Mouse (Mus musculus) hindlimb bud, embryonic 11.5 days (tissue): ENCODE measurements around the gene Cd68.

Source experiments
- DNase-seq: peaks from one replicate; pipeline ENCODE4 v3.0.0-alpha.2; 2012; ENCODE audit warnings: low read depth, low spot score; ENCODE audit errors: extremely low spot score

Cd68 gene

GRCm38 (mm10) chr11:69671726-69672124 lies 5.8 kb upstream of the Cd68 start:
- no peak for DNase-seq

DNA sequence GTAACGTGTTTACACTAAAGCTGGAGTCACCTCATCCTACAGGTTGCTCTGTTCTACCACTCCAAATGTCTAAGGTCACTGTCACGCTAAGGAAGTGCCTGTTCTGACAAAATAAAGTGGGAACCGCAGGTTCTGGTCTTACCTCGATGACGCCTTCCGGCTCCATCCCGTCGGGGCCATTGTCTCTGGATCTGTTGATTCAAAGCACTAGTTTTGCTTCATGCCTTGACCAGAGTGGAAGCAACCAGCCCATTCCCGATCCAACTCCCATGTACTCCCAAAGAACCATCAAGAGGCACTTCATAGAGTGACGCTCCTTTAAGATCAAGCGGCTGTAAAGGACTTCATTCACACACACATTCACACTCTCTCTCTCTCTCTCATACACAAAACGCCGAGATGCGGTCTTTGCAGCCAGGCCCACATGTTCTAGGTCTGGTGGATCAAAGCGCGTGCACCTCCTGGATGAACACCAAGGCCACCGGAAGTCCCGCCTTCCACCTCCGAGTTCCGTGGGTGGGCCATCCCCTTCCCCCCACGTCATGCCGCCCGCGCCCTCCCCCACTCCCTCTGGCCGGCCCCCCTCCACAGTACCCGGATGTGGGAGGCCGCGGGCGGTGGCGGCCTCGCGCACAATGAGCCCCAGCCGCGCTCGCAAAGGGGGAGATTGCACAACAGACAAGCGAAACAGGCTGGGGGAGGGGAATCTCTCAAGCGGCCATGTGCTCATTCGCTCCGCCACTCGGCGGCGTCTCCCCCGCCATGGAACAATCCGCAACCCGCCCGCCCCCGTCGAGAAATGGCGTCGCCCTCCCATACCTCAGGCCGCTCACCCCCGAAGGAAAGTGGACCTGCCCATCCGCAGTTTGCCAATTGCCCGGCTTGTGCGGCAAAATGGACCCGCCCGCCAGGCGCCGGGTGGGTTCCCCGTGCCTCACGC lies 5.1 kb upstream of the Cd68 start:
- DNase-seq = peak; percentile 73

DNA sequence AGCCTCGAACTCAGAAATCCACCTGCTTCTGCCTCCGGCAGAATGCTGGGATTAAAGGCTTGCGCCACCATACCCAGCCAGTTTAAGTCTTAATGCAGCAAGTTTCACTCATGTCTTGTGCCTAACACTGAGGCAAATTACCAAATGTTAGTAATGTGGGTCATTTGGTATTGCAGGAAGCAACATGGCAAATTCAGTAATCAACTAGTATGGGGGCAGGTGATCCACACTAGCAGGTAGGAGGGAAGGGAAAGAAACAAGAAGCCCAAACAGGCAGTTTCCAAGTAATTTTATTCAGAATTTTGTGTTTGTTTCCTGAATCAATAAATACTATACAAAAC lies 682 bp upstream of the Cd68 start:
- no peak for DNase-seq

DNA sequence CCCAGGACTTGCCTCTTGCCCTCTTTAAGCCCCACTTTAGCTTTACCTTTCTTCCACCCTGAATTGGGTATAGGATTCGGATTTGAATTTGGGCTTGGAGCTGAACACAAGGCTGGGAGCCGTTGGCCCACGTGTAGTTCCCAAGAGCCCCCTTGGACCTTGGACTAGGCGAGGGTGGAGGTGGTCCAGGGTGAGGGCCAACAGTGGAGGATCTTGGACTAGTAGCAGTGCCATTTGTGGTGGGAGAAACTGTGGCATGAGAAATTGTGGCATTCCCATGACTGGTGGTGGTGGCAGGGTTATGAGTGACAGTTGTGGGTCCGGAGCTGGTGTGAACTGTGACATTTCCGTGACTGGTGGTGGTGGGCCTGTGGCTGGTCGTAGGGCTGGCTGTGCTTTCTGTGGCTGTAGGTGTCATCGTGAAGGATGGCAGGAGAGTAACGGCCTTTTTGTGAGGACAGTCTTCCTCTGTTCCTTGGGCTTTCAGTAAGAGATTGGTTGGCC lies 444 bp downstream of the Cd68 start:
- DNase-seq = no peak

- DNase-seq = no peak
Measured at GRCm38 (mm10) chr11:69664841-69665240, 1.1 kb downstream of the Cd68 start.

DNA sequence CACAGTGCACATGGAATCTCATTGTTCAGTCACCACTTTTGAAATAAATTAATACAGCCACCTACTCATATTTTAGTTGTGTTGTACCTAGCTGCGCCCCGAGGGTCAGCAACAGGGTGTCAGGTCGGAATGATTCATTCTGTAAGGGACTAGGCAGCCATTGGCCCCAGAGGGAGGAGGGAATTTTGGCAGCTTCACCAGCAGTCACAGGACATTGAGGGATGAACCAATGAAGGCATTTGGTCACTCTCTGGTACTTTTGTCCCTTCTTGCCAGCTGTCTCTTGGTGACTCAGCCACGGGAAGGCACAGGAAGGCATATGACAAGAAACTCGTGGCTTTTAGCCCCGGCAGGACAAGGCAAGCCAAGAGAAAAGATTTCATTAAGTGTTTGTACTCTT lies 2.2 kb downstream of the Cd68 start:
- DNase-seq = no peak

DNA sequence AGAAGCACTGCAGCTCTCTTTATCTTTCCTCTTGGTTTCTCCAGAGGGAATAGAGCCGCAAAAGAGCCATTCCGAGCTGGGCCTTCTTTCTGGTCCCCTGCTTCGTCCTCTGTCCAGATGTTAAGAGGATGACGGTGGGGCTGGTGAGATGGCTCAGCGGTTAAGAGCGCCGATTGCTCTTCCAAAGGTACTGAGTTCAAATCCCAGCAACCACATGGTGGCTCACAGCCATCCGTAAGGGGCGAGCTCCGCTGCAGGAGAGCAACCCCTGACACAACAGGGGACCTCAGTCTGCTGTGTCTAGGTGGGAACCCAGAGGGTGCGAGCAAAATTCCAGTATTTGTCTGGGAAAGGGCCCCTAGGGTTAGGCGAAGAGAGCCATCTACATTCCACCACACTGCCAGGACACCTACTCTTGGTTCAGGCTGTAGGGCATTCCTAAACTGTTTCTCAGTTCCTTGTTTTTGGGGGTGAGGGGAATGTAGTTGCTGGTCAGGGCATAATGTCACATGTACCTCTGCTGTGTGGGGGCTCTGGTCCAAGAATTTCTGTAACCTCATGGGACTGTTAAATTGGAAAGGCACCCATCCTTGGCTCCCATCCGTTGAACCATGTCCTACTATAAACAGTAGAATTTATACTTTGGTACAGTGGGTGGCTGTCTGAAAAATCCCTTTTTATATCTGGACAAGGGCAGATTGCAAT lies 2.8 kb downstream of the Cd68 start:
- DNase-seq = no peak

DNA sequence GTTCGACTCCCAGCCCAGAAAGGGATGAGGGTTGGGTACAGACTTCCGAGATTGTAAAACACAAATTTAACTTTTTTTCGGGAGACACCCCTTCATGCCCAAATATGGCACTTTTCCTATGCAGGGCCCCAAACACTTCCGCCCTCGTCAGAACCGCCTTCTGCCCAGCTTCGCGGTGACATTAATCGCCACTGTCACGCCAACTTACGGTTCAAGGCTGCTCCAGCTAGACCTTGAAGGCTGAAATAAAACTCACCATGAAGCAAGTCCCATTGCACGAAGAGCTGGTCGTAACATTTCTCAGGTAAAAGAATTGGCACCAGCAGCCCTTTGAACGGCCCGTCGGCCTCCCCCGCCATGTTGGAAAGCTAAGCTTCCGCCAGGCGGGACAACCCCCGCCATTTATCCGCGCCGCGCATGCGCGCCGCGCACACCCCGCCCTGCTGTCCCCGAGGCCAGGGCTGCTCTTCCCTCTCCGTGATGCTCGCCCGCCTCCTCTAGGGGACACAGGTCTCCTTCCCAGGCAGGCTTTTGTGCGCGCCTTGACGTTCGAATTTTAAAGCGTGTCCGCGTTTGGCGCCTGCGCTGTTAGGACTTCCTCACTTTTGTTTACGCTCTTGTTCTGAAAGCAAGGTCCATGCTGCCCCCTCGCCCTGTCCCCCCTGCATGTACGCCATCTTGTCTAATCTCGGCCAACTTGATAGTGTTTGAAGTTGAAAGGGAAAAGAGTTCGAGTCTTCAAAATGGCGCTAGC lies 3.6 kb downstream of the Cd68 start, which contains the start of gene Mpdu1:
Gene Mpdu1, minus strand, starts transcription at position 430 of the 754 bp plus-strand sequence.
- peak; percentile 94 for DNase-seq

DNA sequence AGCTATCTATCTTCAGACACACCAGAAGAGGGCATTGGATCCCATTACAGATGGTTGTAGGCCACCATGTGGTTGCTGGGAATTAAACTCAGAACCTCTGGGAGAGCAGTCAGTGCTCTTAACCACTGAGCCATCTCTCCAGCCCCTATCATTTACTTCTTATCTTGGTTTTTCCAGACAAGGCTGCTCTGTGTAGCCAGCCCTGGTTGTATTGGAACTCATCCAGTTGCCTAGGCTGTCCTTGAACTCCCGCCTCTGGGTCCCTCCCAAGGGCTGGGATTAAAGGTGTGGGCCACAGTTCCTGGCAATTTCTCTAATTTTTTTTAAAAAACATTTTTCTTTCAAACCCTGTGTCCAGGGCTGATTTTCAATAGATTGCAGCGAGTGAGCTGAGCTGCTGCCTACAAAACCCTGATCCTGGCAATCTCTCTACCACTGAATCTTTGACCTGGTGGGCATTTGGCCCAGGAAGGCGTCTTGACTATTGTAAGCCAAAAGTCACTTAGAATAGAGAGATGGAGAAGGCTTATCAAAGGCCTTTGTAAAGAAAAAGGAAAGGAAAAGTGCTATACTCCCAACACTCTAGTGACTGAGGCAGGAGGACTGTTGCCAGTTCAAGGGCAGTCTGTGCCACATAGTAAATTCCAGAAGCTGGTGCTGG lies 4.6 kb downstream of the Cd68 start:
- no peak for DNase-seq

GRCm38 (mm10) chr11:69657462-69657881 lies 8.5 kb downstream of the Cd68 start:
- no peak for DNase-seq

GRCm38 (mm10) chr11:69656617-69657461 lies 9.1 kb downstream of the Cd68 start:
- peak; percentile 77 for DNase-seq

DNA sequence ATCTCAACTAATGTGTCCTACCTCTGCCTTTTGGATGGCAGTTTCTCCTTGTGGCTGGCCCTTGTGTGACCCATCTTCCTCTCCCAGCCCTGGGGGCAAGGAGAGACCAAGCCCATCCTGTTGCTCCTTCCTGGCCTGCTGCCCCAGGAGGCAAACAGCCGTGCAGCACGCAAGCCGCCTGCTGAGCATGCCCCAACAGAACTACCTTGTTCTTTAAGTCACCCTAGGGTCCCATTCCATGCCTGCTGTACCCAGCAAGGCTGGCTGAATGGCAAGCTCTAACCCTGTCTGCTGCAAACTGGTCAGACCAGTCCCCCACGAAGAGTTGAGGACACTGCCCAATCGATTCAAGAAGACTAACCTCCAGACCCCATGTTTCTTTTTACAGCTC lies 9.9 kb downstream of the Cd68 start:
- DNase-seq = no peak

DNA sequence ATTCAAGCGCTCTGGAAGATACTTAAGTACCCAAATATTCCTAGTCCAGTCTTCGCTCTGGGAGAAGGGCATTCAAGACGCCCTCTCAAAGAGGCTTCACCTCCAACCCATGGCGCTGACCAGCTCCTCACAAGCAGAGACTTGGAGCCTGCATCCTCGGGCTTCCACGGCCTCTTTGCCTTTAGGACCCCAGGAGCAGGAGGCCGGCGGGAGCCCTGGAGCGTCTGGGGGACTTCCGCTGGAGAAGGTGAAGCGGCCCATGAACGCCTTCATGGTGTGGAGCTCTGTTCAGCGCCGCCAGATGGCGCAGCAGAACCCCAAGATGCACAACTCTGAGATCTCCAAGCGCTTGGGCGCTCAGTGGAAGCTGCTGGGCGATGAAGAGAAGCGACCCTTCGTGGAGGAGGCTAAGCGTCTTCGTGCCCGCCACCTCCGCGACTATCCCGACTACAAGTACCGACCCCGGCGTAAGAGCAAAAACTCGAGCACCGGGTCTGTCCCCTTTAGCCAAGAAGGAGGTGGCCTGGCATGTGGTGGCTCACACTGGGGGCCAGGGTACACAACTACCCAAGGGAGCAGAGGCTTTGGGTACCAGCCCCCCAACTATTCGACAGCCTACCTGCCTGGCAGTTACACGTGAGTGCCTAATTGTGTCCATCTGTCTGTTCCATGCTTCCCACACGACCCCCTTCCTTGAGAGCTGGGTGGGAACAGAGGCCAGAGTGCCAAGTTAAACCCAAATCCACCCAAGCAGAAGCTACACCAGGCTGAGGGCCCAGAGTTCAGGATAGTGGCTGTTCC lies 10.5 kb downstream of the Cd68 start, which contains the start of gene Sox15:
Gene Sox15, plus strand, starts transcription at position 51 of the 801 bp plus-strand sequence.
- DNase-seq = peak; percentile 72

DNA sequence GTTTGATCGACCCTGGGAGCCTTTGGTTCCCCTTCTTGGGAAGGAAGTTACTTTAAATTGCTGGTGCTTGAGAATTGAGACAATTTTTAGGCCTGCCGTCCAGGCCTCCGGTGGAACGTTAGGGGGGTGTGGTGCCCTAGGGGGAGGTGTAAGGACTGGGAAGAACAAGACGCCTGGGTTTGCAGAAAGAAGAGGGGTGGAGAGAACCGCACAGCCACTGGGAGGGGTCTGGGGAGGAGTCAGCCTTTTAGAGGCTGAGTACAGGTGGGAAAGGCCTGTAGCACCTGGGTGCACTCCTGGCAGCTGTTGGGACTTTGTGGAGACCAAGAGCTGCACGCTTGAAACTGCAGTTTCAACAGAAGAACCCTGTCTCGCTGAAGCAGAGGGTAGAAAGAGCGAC lies 11.2 kb downstream of the Cd68 start:
- DNase-seq = no peak

DNA sequence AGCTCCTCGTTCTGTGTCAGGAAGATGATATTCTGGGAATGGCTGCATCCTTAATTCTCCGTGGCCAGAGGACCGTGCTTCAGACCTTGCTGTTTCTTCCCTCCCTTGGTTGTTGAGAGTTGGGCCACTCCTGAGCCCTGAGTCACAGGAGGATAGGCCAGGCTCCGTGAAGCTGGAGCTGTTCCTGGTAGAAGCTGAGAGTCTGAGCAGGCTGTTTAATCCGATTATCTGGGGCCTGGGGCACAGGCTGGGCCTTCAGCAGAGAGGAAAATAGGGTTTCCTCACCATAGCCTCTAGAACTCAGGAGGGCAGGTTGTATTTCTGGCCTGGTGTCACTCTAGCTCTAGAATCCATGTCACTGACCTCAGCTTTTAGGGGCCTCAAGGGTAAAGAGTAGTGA lies 12.6 kb downstream of the Cd68 start:
- DNase-seq = no peak

DNA sequence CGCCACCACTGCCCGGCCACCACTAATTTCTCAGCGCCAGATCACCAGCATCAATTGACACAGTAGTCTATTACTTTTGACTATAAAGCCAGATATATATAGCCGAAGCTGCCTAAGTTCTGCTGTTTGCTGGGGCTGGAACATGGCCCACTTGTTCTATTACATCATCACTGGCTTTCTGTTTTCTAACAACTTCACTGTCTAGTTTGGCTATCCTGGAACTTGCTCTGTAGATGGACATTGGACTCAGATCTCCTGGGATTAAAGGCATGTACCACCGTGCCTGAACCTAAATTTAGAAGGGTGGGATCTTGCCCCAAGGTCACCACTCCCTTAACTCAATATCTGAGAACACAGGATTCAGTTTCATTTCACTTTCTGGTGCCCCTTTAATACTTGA lies 20.1 kb downstream of the Cd68 start:
- no peak for DNase-seq

- no peak for DNase-seq
Measured at GRCm38 (mm10) chr11:69635471-69635870, 30.5 kb downstream of the Cd68 start.

DNA sequence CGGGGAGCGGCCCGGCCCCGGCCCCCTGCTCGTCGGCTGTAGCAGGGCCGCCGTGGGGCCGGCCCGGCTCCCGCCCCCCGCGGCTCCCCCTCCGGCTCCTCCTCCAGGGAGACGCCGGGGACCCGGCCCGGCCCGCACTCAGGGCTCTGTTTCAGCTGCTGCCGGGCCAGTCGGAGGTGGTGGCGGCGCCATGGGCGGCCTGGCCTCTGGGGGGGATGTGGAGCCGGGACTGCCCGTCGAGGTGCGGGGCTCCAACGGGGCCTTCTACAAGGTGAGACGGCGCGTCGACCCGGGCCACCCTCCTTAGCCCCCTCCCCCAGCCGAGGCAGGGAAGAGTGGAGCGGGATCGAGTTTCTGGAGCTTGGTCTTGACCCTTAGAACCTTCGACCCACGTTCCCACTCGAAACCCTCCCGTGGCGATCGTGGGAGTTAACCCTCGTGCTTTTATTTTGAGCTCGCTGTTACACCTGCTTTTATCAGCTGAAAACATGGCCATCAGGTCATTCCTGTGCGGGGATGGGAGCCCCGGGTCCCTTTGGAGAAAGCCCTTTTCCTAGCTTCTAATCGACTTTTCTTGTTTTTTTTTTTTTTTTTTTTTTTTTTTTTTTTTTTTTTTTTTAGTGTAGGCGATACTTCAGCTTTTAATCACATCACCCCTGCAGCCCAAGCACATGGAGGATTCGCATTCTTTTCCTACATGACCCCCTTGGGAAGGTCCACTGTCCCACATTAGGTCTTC lies 32.7 kb downstream of the Cd68 start:
- DNase-seq = no peak
